Mouse (Mus musculus): ENCODE measurements around the gene Nup85. TPM values are rescaled to one million over a fixed set of nuclear protein-coding genes. Genes with fewer than 3 reads are reported as not detected.

The Nup85 gene
- total RNA-seq, 2 experiments from 2014 or later: 52.1 to 72.1 TPM

DNA sequence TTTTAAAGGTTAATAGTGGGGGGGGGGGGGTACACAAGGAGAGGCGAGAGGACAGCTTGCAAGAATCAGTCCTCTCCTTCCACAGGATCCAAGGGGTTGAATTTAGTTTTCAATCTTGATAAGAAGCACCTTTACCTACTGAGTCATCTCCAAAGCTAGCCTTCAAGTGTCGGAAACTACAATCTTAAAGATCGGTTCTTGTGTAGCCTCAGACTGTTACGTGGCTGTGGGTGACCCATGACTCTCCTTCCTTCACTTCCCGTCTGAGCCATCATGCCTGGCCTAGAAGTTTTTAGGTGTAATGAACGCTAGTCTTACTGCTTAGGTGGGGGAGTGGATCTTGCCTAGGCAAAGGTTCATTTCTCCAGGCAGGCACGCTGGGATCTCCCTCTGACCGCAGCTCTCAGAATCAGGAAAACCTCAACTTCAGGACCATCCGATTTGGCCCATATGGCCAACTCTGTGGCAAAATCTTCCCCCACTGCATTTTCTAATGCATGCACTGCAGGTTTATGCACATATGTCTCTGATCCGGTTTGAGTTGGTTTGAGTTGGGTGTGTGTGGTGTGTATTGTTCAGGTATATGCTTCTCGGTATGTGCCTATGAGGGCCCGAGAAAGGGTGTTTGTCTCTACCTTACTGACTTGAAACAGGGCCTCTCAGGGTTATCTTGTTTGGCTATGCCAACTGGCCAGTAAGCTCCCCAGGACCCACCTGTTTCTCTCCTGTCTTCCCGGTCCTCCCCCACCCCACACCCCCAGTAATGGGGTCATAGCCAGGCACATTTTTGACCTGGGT, 65.7 kb downstream of the Nup85 start:
- no peak for ATAC-seq (replicated peaks; ENCODE audit: low FRiP score, poor library complexity, severe bottlenecking)

DNA sequence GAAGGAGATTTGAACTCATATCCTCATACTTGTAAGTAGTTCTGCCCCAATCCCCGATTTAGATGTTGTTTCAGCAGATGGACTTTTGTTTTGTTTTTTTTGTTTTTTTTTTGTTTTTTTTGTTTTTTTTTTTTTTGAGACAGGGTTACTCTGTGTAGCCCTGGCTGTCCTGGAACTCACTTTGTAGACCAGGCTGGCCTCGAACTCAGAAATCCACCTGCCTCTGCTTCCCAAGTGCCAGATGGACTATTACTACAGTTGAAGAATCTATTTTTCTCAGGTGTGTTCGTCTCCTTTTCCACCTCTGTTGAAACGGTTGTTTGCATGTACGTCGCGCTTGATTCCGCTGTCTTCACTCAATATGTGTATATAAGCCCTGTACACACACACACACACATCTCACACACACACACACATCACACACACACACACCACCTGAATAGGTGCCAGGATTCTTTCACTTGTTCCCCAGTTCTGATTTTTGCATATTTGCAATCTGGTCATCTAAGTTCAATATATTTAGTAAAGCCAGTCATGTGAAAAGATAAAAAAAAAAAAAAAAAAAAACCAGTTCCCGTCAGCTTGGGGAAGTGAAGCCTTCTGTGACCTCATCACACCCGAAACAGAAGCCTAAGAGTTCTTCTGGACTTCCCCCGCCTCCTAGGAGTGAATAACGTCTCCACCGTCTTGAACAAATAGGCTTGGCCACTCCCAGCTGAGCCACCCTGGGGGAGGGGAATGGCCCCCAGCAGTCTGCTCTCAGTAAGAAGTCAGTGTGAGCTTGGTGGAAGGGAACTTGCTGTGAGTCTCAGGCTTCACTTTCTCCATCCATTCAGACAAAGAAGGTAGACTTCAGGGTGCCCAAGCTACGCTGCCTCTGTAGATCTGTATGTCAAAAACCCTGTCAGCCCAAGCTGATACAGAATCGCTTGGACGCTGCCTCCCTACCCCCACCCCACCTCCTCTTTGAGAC, 66.6 kb downstream of the Nup85 start:
- ATAC-seq (replicated peaks; ENCODE audit: low FRiP score, poor library complexity, severe bottlenecking): no peak

DNA sequence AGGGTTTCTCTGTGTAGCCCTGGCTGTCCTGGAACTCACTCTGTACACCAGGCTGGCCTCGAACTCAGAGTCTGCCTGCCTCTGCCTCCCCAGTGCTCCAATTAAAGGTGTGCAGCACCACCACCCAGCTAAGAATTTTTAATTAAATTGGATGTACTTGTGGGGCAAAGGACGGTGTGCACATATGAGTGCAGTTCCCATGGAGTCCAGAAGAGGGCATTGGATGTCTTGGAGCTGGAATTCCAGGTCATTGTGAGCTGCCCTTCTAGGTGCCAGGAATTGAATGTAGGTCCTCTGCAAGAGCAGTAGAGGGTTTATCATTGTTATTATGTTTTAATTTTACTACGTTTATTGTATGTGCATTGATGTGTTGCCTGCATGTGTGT, 67.3 kb downstream of the Nup85 start:
- ATAC-seq (replicated peaks; ENCODE audit: low FRiP score, poor library complexity, severe bottlenecking): no peak

DNA sequence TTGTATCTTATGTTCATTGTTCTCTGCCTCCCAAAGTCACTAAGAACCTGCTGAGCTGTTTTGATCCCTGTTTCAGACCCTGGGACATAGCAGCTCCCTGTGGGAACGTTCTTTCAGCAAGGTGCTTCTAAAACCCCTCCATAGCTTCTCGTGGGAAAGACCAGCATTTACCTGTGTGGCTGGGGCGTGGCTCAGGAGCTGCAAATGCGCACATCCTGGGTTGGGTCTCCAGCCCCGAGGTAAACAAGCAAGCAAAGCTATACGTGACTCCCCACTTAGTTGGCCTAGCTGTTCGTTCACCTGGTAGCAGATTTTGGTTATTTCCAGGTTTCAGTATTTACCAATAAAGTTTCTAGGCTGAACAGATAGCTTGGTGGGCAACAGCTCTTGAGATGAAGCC, 68.0 kb downstream of the Nup85 start:
- no peak for ATAC-seq (replicated peaks; ENCODE audit: low FRiP score, poor library complexity, severe bottlenecking)

DNA sequence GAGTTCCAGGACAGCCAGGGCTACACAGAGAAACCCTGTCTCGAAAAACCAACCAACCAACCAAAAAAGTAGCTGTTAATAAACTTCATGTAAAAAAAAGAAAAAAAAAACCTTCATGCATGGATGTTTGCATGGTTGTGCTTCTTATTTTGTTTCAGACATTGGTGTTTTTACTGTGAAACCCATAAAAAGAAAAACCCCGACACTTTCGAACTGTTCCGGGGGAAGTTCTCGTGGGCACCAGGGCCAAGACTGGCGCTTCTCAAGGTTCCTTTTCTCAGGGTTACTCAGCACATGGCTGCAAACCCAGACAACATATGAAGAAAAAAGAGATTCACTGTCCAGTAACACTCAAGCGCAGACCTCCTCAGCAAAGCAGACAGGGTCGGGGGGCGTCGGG, 68.6 kb downstream of the Nup85 start:
- ATAC-seq (replicated peaks; ENCODE audit: low FRiP score, poor library complexity, severe bottlenecking): no peak

Other genes with a start within 250 kb of the Nup85 start
- not detected in 2 replicates for gene Ush1g, start 242.4 kb upstream of the Nup85 start, total RNA-seq (2015; ENCODE audit: low replicate concordance)
- not detected in 2 replicates for gene Ush1g, start 242.4 kb upstream of the Nup85 start, total RNA-seq (2017; ENCODE audit: low replicate concordance)
- not detected in 2 replicates for gene Otop3, start 229.7 kb upstream of the Nup85 start, total RNA-seq (2015; ENCODE audit: low replicate concordance)
- gene Otop3, start 229.7 kb upstream of the Nup85 start, total RNA-seq (2017; ENCODE audit: low replicate concordance): not detected in 2 replicates
- 1.2 and 5.2 TPM in 2 replicates for gene Hid1, start 196.7 kb upstream of the Nup85 start, total RNA-seq (2015; ENCODE audit: low replicate concordance)
- 0.26 TPM in 1 of 2 replicates, not detected in the other for gene Hid1, start 196.7 kb upstream of the Nup85 start, total RNA-seq (2017; ENCODE audit: low replicate concordance)
- not detected in 2 replicates for gene Cdr2l, start 182.5 kb upstream of the Nup85 start, total RNA-seq (2015; ENCODE audit: low replicate concordance)
- gene Cdr2l, start 182.5 kb upstream of the Nup85 start, total RNA-seq (2017; ENCODE audit: low replicate concordance): not detected in 2 replicates
- gene Mrpl58, start 160.7 kb upstream of the Nup85 start, total RNA-seq (2015; ENCODE audit: low replicate concordance): 19.2 and 34.4 TPM in 2 replicates
- gene Mrpl58, start 160.7 kb upstream of the Nup85 start, total RNA-seq (2017; ENCODE audit: low replicate concordance): 18.0 and 23.0 TPM in 2 replicates
- gene Atp5h, start 144.5 kb upstream of the Nup85 start, total RNA-seq (2015; ENCODE audit: low replicate concordance): 282 and 306 TPM in 2 replicates
- 240 and 279 TPM in 2 replicates for gene Atp5h, start 144.5 kb upstream of the Nup85 start, total RNA-seq (2017; ENCODE audit: low replicate concordance)
- 2.1 and 5.9 TPM in 2 replicates for gene Kctd2, start 144.3 kb upstream of the Nup85 start, total RNA-seq (2015; ENCODE audit: low replicate concordance)
- 2.8 and 8.3 TPM in 2 replicates for gene Kctd2, start 144.3 kb upstream of the Nup85 start, total RNA-seq (2017; ENCODE audit: low replicate concordance)
- not detected in 2 replicates for gene Trim80, start 123.9 kb upstream of the Nup85 start, total RNA-seq (2015; ENCODE audit: low replicate concordance)
- not detected in 2 replicates for gene Trim80, start 123.9 kb upstream of the Nup85 start, total RNA-seq (2017; ENCODE audit: low replicate concordance)
- gene Slc16a5, start 102.0 kb upstream of the Nup85 start, total RNA-seq (2015; ENCODE audit: low replicate concordance): not detected in 2 replicates
- not detected in 2 replicates for gene Slc16a5, start 102.0 kb upstream of the Nup85 start, total RNA-seq (2017; ENCODE audit: low replicate concordance)
- gene Armc7, start 88.8 kb upstream of the Nup85 start, total RNA-seq (2015; ENCODE audit: low replicate concordance): 2.5 and 3.8 TPM in 2 replicates
- 1.5 and 5.5 TPM in 2 replicates for gene Armc7, start 88.8 kb upstream of the Nup85 start, total RNA-seq (2017; ENCODE audit: low replicate concordance)
- gene Nt5c, start 72.6 kb upstream of the Nup85 start, total RNA-seq (2015; ENCODE audit: low replicate concordance): 32.8 and 52.3 TPM in 2 replicates
- gene Nt5c, start 72.6 kb upstream of the Nup85 start, total RNA-seq (2017; ENCODE audit: low replicate concordance): 14.1 and 16.0 TPM in 2 replicates
- gene Jpt1, start 50.0 kb upstream of the Nup85 start, total RNA-seq (2015; ENCODE audit: low replicate concordance): 105 and 112 TPM in 2 replicates
- 114 and 134 TPM in 2 replicates for gene Jpt1, start 50.0 kb upstream of the Nup85 start, total RNA-seq (2017; ENCODE audit: low replicate concordance)
- gene Sumo2, start 28.2 kb upstream of the Nup85 start, total RNA-seq (2015; ENCODE audit: low replicate concordance): 126 and 222 TPM in 2 replicates
- 154 and 170 TPM in 2 replicates for gene Sumo2, start 28.2 kb upstream of the Nup85 start, total RNA-seq (2017; ENCODE audit: low replicate concordance)
- 4.8 and 14.2 TPM in 2 replicates for gene Mrps7, start 39.5 kb downstream of the Nup85 start, total RNA-seq (2015; ENCODE audit: low replicate concordance)
- gene Mrps7, start 39.5 kb downstream of the Nup85 start, total RNA-seq (2017; ENCODE audit: low replicate concordance): 6.4 and 13.0 TPM in 2 replicates
- 7.9 and 12.3 TPM in 2 replicates for gene Gga3, start 39.6 kb downstream of the Nup85 start, total RNA-seq (2015; ENCODE audit: low replicate concordance)
- 12.8 and 18.4 TPM in 2 replicates for gene Gga3, start 39.6 kb downstream of the Nup85 start, total RNA-seq (2017; ENCODE audit: low replicate concordance)
- 13.0 and 26.1 TPM in 2 replicates for gene Mif4gd, start 48.5 kb downstream of the Nup85 start, total RNA-seq (2015; ENCODE audit: low replicate concordance)
- gene Mif4gd, start 48.5 kb downstream of the Nup85 start, total RNA-seq (2017; ENCODE audit: low replicate concordance): 10.3 and 11.9 TPM in 2 replicates
- 1.7 and 5.0 TPM in 2 replicates for gene Slc25a19, start 63.9 kb downstream of the Nup85 start, total RNA-seq (2015; ENCODE audit: low replicate concordance)
- 7.4 and 22.4 TPM in 2 replicates for gene Slc25a19, start 63.9 kb downstream of the Nup85 start, total RNA-seq (2017; ENCODE audit: low replicate concordance)
- 27.4 and 34.4 TPM in 2 replicates for gene Grb2, start 144.2 kb downstream of the Nup85 start, total RNA-seq (2015; ENCODE audit: low replicate concordance)
- 12.0 and 21.9 TPM in 2 replicates for gene Grb2, start 144.2 kb downstream of the Nup85 start, total RNA-seq (2017; ENCODE audit: low replicate concordance)
- 5.6 and 8.5 TPM in 2 replicates for gene Tmem94, start 201.0 kb downstream of the Nup85 start, total RNA-seq (2015; ENCODE audit: low replicate concordance)
- gene Tmem94, start 201.0 kb downstream of the Nup85 start, total RNA-seq (2017; ENCODE audit: low replicate concordance): 8.7 and 13.5 TPM in 2 replicates
- gene Caskin2, start 249.2 kb downstream of the Nup85 start, total RNA-seq (2015; ENCODE audit: low replicate concordance): 4.0 and 4.8 TPM in 2 replicates
- gene Caskin2, start 249.2 kb downstream of the Nup85 start, total RNA-seq (2017; ENCODE audit: low replicate concordance): 2.0 and 3.1 TPM in 2 replicates